Mouse (Mus musculus): Measurements from ENCODE around the gene 6430628N08Rik.

GRCm38 (mm10) chr4:115850631-115851030 lies 39.8 kb upstream of the 6430628N08Rik start:
- TF ChIP-seq CTCF (IDR thresholded peaks at IDR 0.05; ENCODE audit: low read depth) (no peak), EP300 (IDR thresholded peaks at IDR 0.05; ENCODE audit: low read depth) (no peak)
